Mouse (Mus musculus) embryonic facial prominence, embryonic 11.5 days (tissue): ENCODE results near the gene Fbxo42. TPM values are rescaled to one million over a fixed set of nuclear protein-coding genes. Genes with fewer than 3 reads are reported as not detected.

Experiments
- ATAC-seq: fragments of 200-750 bp; cut with Nextera tagmentation; replicated peaks from 2 replicates; pipeline ENCODE4 v1.8.0; 2017; ENCODE audit warnings: low read depth; ENCODE audit not compliant: insufficient number of reproducible peaks, low FRiP score, low TSS enrichment
- DNase-seq: peaks from one replicate; pipeline ENCODE4 v3.0.0-alpha.2; 2015; ENCODE audit warnings: low spot score
- H3K27ac ChIP-seq: fragments of 300-500 bp; sonication (generic); replicated peaks from 2 replicates; pipeline ENCODE4 v1.5.1; 2014; ENCODE audit warnings: mild to moderate bottlenecking, low read depth, low read length, control low read depth
- H3K27me3 ChIP-seq: fragments of 300-500 bp; sonication (generic); 2 replicates; pipeline ENCODE4 v1.6.1; 2014; ENCODE audit warnings: mild to moderate bottlenecking, low read length, moderate library complexity, mixed read lengths; ENCODE audit not compliant: control insufficient read depth, insufficient read depth
- H3K36me3 ChIP-seq: fragments of 300-500 bp; sonication (generic); replicated peaks from 2 replicates; pipeline ENCODE4 v1.6.1; 2014; ENCODE audit warnings: low read depth, mild to moderate bottlenecking, low read length, moderate library complexity, mixed read lengths; ENCODE audit not compliant: control insufficient read depth, insufficient read depth
- H3K4me1 ChIP-seq: fragments of 300-500 bp; sonication (generic); 2 replicates; pipeline ENCODE4 v1.6.1; 2014; ENCODE audit warnings: low read length, mixed read lengths; ENCODE audit not compliant: control insufficient read depth, insufficient read depth
- H3K4me2 ChIP-seq: fragments of 300-500 bp; sonication (generic); 2 replicates; pipeline ENCODE4 v1.6.1; 2014; ENCODE audit warnings: low read depth, mild to moderate bottlenecking, control low read depth, low read length, moderate library complexity
- H3K4me3 ChIP-seq: fragments of 300-500 bp; sonication (generic); 2 replicates; pipeline ENCODE4 v1.5.1; 2014; ENCODE audit warnings: low read depth, low read length, control low read depth
- H3K9ac ChIP-seq: fragments of 300-500 bp; sonication (generic); replicated peaks from 2 replicates; pipeline ENCODE4 v1.6.1; 2014; ENCODE audit warnings: mild to moderate bottlenecking, control low read depth, low read length
- H3K9me3 ChIP-seq: fragments of 300-500 bp; sonication (generic); replicated peaks from 2 replicates; pipeline ENCODE4 v1.6.1; 2016; ENCODE audit warnings: mild to moderate bottlenecking, low read length, inconsistent platforms, mixed read lengths; ENCODE audit not compliant: control insufficient read depth
- WGBS: fragments of 180-500 bp; shearing (Covaris S2); extraction: QIAGEN DNeasy Blood & Tissue Kit; methylation state at CpG from one replicate; pipeline ENCODE4 v1.1.7; 2014; 5-methylcytosine and 5-hydroxymethylcytosine counted together
- polyA plus RNA-seq: library from polyadenylated mRNA; unstranded; fragments of >200 nt; fragmentation: Nextera tagmentation; extraction: Ambion mirVana; gene quantifications from 2 replicates; pipeline ENCODE4 v1.2.1, GENCODE M21; 2014

Gene Fbxo42
- polyA plus RNA-seq, 1 experiment from 2014 or later: 25.2 TPM

GRCm38 (mm10) chr4:141163729-141164128 lies 16.0 kb downstream of the Fbxo42 start:
- no peak for ATAC-seq
- Histone ChIP-seq H3K9ac (no peak overlapping the region), H3K4me2 (no peak overlapping the region), H3K27ac (no peak overlapping the region), H3K36me3 (no peaks in the 10 kb centered on the region; the same call in 1 of the 2 replicates), H3K4me3 (no peak overlapping the region), H3K9me3 (no peaks in the 10 kb centered on the region; the same call in 1 of the 2 replicates), H3K27me3 (no peaks in the 10 kb centered on the region), H3K4me1 (no peaks in the 10 kb centered on the region)
- WGBS: 95% methylated on average over 5 of the region's 5 CpGs
- no peak for DNase-seq

GRCm38 (mm10) chr4:141165744-141166292 lies 18.1 kb downstream of the Fbxo42 start:
- no peak overlapping the region for H3K27ac ChIP-seq
- H3K4me1 ChIP-seq: no peaks in the 10 kb centered on the region
- H3K36me3 ChIP-seq: no peaks in the 10 kb centered on the region; the same call in 1 of the 2 replicates
- WGBS: 90% methylated on average over 8 of the region's 8 CpGs
- ATAC-seq (no peak), DNase-seq (no peak)
- no peaks in the 10 kb centered on the region for H3K27me3 ChIP-seq
- no peak overlapping the region for H3K9ac ChIP-seq
- H3K4me3 ChIP-seq: no peak overlapping the region
- H3K4me2 ChIP-seq: no peak overlapping the region
- no peaks in the 10 kb centered on the region; the same call in 1 of the 2 replicates for H3K9me3 ChIP-seq

GRCm38 (mm10) chr4:141167156-141167555 lies 19.4 kb downstream of the Fbxo42 start:
- no peak for ATAC-seq
- peaks cover 3% of the 10 kb centered on the region for H3K36me3 ChIP-seq
- 86% methylated on average over 3 of the region's 3 CpGs for WGBS
- no peak overlapping the region for H3K4me3 ChIP-seq
- no peak overlapping the region for H3K27ac ChIP-seq
- DNase-seq: no peak
- H3K9me3 ChIP-seq: no peaks in the 10 kb centered on the region; the same call in 1 of the 2 replicates
- H3K4me1 ChIP-seq: no peaks in the 10 kb centered on the region
- no peaks in the 10 kb centered on the region for H3K27me3 ChIP-seq
- H3K9ac ChIP-seq: no peak overlapping the region
- H3K4me2 ChIP-seq: no peak overlapping the region

GRCm38 (mm10) chr4:141172121-141172520 lies 24.4 kb downstream of the Fbxo42 start:
- Histone ChIP-seq H3K4me3 (no peak overlapping the region), H3K9ac (no peak overlapping the region), H3K4me1 (no peaks in the 10 kb centered on the region), H3K27ac (no peak overlapping the region), H3K4me2 (no peak overlapping the region), H3K27me3 (no peaks in the 10 kb centered on the region), H3K36me3 (peaks cover 3% of the 10 kb centered on the region), H3K9me3 (no peaks in the 10 kb centered on the region)
- no peak for ATAC-seq
- DNase-seq: no peak
- WGBS: 94% methylated on average over 8 of the region's 8 CpGs

GRCm38 (mm10) chr4:141175783-141176182 lies 28.1 kb downstream of the Fbxo42 start:
- no peaks in the 10 kb centered on the region for H3K4me1 ChIP-seq
- no peak overlapping the region for H3K4me3 ChIP-seq
- no peak for DNase-seq
- ATAC-seq: no peak
- no peak overlapping the region for H3K4me2 ChIP-seq
- no peak overlapping the region for H3K9ac ChIP-seq
- peaks cover 3% of the 10 kb centered on the region for H3K36me3 ChIP-seq
- 72% methylated on average over 5 of the region's 5 CpGs for WGBS
- no peaks in the 10 kb centered on the region for H3K9me3 ChIP-seq
- no peaks in the 10 kb centered on the region for H3K27me3 ChIP-seq
- H3K27ac ChIP-seq: no peak overlapping the region

GRCm38 (mm10) chr4:141176328-141176838 lies 28.7 kb downstream of the Fbxo42 start:
- no peak overlapping the region for H3K4me2 ChIP-seq
- H3K27me3 ChIP-seq: no peaks in the 10 kb centered on the region
- no peak overlapping the region for H3K4me3 ChIP-seq
- H3K9ac ChIP-seq: no peak overlapping the region
- no peaks in the 10 kb centered on the region for H3K9me3 ChIP-seq
- H3K36me3 ChIP-seq: peaks cover 3% of the 10 kb centered on the region
- no peak overlapping the region for H3K27ac ChIP-seq
- no peaks in the 10 kb centered on the region for H3K4me1 ChIP-seq
- DNase-seq (no peak), ATAC-seq (no peak)
- WGBS: 86% methylated on average over 10 of the region's 10 CpGs

- H3K4me3 ChIP-seq: no peak overlapping the region
- no peaks in the 10 kb centered on the region for H3K27me3 ChIP-seq
- ATAC-seq (no peak), DNase-seq (no peak)
- WGBS: 90% methylated on average over 4 of the region's 4 CpGs
- no peak overlapping the region for H3K27ac ChIP-seq
- H3K4me2 ChIP-seq: no peak overlapping the region
- no peaks in the 10 kb centered on the region for H3K4me1 ChIP-seq
- no peaks in the 10 kb centered on the region; the same call in none of the 2 replicates for H3K36me3 ChIP-seq
- no peak overlapping the region for H3K9ac ChIP-seq
- no peaks in the 10 kb centered on the region for H3K9me3 ChIP-seq
Observed at GRCm38 (mm10) chr4:141178500-141178899, 30.8 kb downstream of the Fbxo42 start.

- Histone ChIP-seq H3K36me3 (no peaks in the 10 kb centered on the region; the same call in none of the 2 replicates), H3K4me2 (no peak overlapping the region), H3K27ac (no peak overlapping the region), H3K4me1 (peaks cover under 1% of the 10 kb centered on the region; the same call in 1 of the 2 replicates), H3K4me3 (no peak overlapping the region), H3K9ac (no peak overlapping the region), H3K9me3 (no peaks in the 10 kb centered on the region), H3K27me3 (no peaks in the 10 kb centered on the region)
- 84% methylated on average over 8 of the region's 8 CpGs for WGBS
- no peak for DNase-seq
- no peak for ATAC-seq
Observed at GRCm38 (mm10) chr4:141180831-141181230, 33.1 kb downstream of the Fbxo42 start.
